Mouse (Mus musculus) heart, postnatal 4 days (tissue): ENCODE measurements around the gene Gm14444. TPM values are rescaled to one million over a fixed set of nuclear protein-coding genes. Genes with fewer than 3 reads are reported as not detected.
"Not testable (repeated sequence)": the region's sequence is repeated elsewhere in the genome, so short reads cannot be mapped to it uniquely, and the experiment has no call there.

Experiments
- DNase-seq: peaks from one replicate; pipeline ENCODE4 v3.0.0; 2021
- total RNA-seq, 2 experiments: library from RNA; stranded (reverse); gene quantifications; 2 replicates each; pipeline ENCODE4 v1.2.3; 2021

Gene Gm14444
- 1 to 10 TPM in 1 of 2 experiments, under 1 TPM in 1; 0.43 to 1.6 TPM for total RNA-seq

DNA sequence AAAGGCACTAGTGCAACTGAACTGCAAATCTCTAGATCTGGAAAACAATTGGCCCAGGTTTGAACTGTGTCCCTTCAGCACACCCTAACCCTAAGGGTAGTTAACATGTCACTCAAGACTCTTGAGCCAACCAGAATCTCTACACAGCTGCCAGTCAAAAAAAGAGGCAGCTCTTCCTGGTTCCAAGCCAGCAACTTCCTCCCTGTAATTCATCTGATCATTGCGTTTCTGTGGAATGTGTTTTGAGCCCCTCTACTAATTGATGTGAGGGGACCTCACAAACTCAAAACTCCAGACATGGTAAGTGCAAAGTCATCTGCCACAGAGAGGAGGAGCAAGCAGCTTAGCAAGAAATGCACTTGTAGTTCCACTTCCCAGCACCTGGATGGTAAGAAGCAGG lies at the start of gene Gm14444:
Gene Gm14444 (plus strand): TSS at position 220 of the 400 bp plus-strand sequence.
- DNase-seq = not testable (repeated sequence)

DNA sequence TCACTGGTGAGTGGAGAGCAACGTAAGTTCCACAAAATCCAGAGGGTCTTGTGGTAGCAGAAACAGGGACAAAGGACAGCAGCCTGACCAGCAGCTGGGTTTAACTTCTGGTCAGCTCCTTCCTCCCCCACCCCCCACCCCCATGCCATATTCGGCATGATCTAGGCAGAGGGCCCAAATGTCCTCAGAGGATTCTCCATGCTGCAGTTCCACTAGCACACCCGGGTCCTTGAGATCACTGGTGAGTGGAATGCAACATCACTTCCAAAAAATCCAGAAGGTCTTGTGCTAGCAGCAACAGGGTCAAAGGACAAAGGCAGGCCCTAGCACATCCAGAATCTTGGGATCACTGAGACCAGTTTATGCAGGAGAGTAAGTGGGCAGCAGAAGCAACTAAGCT lies 44.6 kb upstream of the Gm14444 start:
- DNase-seq = peak; percentile 12

DNA sequence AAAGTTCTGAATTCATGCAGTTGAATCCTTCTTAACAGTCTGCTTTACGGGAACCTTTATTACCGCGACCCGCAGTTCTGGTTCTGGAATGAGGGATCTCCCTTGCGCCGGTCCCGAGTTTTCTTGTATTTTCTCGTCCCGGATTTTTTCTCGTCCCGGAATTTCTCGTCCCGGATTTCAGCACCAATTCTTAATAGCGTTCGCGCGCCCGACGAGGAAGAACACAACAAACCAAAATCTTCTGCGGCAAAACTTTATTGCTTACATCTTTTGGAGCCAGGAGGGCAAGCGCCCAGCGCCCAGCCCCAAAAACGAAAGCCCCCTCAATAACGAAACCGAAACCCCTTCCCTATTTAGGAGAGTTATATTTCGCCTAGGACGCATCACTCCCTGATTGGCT lies 34.2 kb downstream of the Gm14444 start:
- DNase-seq = not testable (repeated sequence)

DNA sequence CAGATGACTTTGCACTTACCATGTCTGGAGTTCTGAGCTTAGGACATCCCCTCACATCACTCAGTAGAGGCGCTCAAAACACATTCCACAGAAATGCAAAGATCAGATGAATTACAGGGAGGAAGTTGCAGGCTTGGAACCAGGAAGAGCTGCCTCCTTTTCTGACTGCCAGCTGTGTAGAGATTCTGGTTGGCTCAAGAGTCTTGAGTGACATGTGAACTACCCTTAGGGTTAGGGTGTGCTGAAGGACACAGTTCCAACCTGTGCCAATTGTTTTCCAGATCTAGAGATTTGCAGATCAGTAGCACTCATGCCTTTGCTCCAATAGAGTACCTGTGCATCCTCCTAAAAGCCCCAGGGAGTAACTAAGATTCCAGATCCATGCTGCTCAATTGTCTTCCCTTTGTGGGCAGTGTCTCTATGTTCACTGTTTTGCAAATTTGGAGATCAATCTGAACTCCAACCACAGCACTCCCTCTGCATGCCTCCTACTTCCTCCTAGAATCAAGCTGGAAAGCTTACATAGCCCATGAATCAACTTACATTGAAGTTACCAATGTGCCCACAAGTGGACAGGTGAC lies 57.7 kb downstream of the Gm14444 start, which contains the start of gene Gm14393:
Gene Gm14393 (minus strand): TSS at position 101 of the 581 bp plus-strand sequence.
- not testable (repeated sequence) for DNase-seq

Other genes with a start within 250 kb of the Gm14444 start
- gene Edn3, start 249.6 kb upstream of the Gm14444 start, total RNA-seq = under 1 TPM; 0.19 to 0.23 TPM
- 1 to 10 TPM in 1 of 2 experiments, not detected in 1; 1.6 TPM for gene Gm14393, start 57.5 kb downstream of the Gm14444 start, total RNA-seq
- gene Gm14399, start 131.8 kb downstream of the Gm14444 start, total RNA-seq = 1 to 10 TPM; 8.6 to 9.1 TPM
- gene Gm14443, start 165.6 kb downstream of the Gm14444 start, total RNA-seq = under 1 TPM; 0.72 to 0.76 TPM
- 10 to 100 TPM; 34.8 to 36.5 TPM for gene Gm14391, start 196.7 kb downstream of the Gm14444 start, total RNA-seq